Mouse (Mus musculus): ENCODE measurements around the gene Ndrg3. TPM values are rescaled to one million over a fixed set of nuclear protein-coding genes. Genes with fewer than 3 reads are reported as not detected.

The Ndrg3 gene
- 43.0 and 46.5 TPM in 2 replicates for polyA plus RNA-seq (2012; rRNA removed)

GRCm38 (mm10) chr2:156991470-156992319, at the start of gene Ndrg3:
Ndrg3 (minus strand) TSS chr2:156992056.
- DNase-seq (ENCODE audit: low read depth), result peak; percentile 77

GRCm38 (mm10) chr2:157041421-157041820, 49.6 kb upstream of the Ndrg3 start:
- no peak for DNase-seq (ENCODE audit: low read depth)

GRCm38 (mm10) chr2:157040649-157041046, 48.8 kb upstream of the Ndrg3 start:
- no peak for DNase-seq (ENCODE audit: low read depth)

GRCm38 (mm10) chr2:157039900-157040648, 48.2 kb upstream of the Ndrg3 start:
- DNase-seq (ENCODE audit: low read depth), result no peak

- DNase-seq (ENCODE audit: low read depth), result no peak
Observed at GRCm38 (mm10) chr2:157037303-157037702, 45.4 kb upstream of the Ndrg3 start.

GRCm38 (mm10) chr2:157036400-157036799, 44.5 kb upstream of the Ndrg3 start:
- no peak for DNase-seq (ENCODE audit: low read depth)

GRCm38 (mm10) chr2:157035371-157035770, 43.5 kb upstream of the Ndrg3 start:
- no peak for DNase-seq (ENCODE audit: low read depth)

- DNase-seq (ENCODE audit: low read depth), result no peak
Observed at GRCm38 (mm10) chr2:157030804-157031203, 38.9 kb upstream of the Ndrg3 start.

GRCm38 (mm10) chr2:157028261-157028660, 36.4 kb upstream of the Ndrg3 start:
- no peak for DNase-seq (ENCODE audit: low read depth)

- no peak for DNase-seq (ENCODE audit: low read depth)
Observed at GRCm38 (mm10) chr2:157027106-157028008, 35.5 kb upstream of the Ndrg3 start.

GRCm38 (mm10) chr2:157021156-157021555, 29.3 kb upstream of the Ndrg3 start:
- DNase-seq (ENCODE audit: low read depth), result no peak

GRCm38 (mm10) chr2:157019228-157019627, 27.4 kb upstream of the Ndrg3 start:
- DNase-seq (ENCODE audit: low read depth), result no peak

- no peak for DNase-seq (ENCODE audit: low read depth)
Observed at GRCm38 (mm10) chr2:157016529-157017270, 24.8 kb upstream of the Ndrg3 start.

GRCm38 (mm10) chr2:157012341-157012740, 20.5 kb upstream of the Ndrg3 start:
- DNase-seq (ENCODE audit: low read depth), result no peak

GRCm38 (mm10) chr2:157010634-157011310, 18.9 kb upstream of the Ndrg3 start:
- no peak for DNase-seq (ENCODE audit: low read depth)

- DNase-seq (ENCODE audit: low read depth), result no peak
Observed at GRCm38 (mm10) chr2:157010121-157010520, 18.3 kb upstream of the Ndrg3 start.

GRCm38 (mm10) chr2:157008509-157008908, 16.7 kb upstream of the Ndrg3 start:
- no peak for DNase-seq (ENCODE audit: low read depth)

GRCm38 (mm10) chr2:157007234-157007596, 15.4 kb upstream of the Ndrg3 start:
- no peak for DNase-seq (ENCODE audit: low read depth)

GRCm38 (mm10) chr2:157006511-157007233, 14.8 kb upstream of the Ndrg3 start, which contains the start of gene Dsn1:
Dsn1 (minus strand) TSS chr2:157007154.
- no peak for DNase-seq (ENCODE audit: low read depth)

GRCm38 (mm10) chr2:157002321-157002720, 10.5 kb upstream of the Ndrg3 start:
- DNase-seq (ENCODE audit: low read depth), result no peak

Measured in gonadal fat pad, adult 2 months (tissue).